Mouse (Mus musculus): Measurements from ENCODE around the gene Ubac2. TPM values are rescaled to one million over a fixed set of nuclear protein-coding genes. Genes with fewer than 3 reads are reported as not detected.

The Ubac2 gene
- total RNA-seq, 1 experiment = 41.5 TPM

DNA sequence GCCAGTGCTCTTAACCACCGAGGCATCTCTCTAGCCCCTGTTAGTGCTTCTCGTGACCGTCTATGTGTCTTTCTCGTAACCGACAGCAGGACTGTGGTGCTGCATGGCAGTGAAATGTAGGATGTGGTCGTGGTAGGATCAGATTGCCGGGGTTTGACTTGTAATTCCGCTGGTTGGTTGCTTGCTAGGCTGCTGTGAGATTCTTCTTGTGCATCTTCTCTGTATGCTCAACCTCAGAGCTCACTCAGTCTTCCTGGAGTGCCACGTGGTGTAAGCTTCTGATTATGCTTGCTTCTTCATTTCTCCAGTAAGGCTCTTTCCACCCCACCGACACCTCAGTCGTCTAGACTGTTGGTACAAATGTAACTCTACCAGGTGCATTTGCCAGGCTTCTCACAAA is 20.1 kb downstream of the Ubac2 start:
- Histone ChIP-seq H3K9me3 (ENCODE audit: control insufficient read depth, insufficient read depth, low read depth, low read length) (no peaks in the 10 kb centered on the region), H3K4me1 (ENCODE audit: control insufficient read depth in 2 of 2, insufficient read depth in 2 of 2, low read length in 2 of 2, poor library complexity in 1 of 2) (no peaks in the 10 kb centered on the region), H3K27ac (ENCODE audit: insufficient read depth, low read depth, low read length, poor library complexity, severe bottlenecking) (no peak overlapping the region), H3K36me3 (ENCODE audit: control insufficient read depth, insufficient read depth, low read length, poor library complexity, severe bottlenecking) (no peaks in the 10 kb centered on the region), H3K9ac (ENCODE audit: insufficient read depth, low read depth, low read length, poor library complexity, severe bottlenecking) (no peak overlapping the region), H3K4me3 (ENCODE audit: insufficient read depth in 1 of 2, low read depth in 1 of 2, low read length in 2 of 2, poor library complexity in 1 of 2, severe bottlenecking in 1 of 2) (no peak overlapping the region)
- in situ Hi-C loops (cut with MboI; ENCODE audit: low sequenced_read_pairs in 2 of 2, unreplicated experiment in 2 of 2) = no loop called here
- TF ChIP-seq CHD2 (IDR thresholded peaks at IDR 0.05; ENCODE audit: low read depth, low read length) = no peak
- TF ChIP-seq ZNF384 (IDR thresholded peaks at IDR 0.05; ENCODE audit: low read depth, low read length) = no peak
- TF ChIP-seq HCFC1 (IDR thresholded peaks at IDR 0.05; ENCODE audit: borderline replicate concordance, insufficient read depth, low read length) = no peak
- TF ChIP-seq MAFK (IDR thresholded peaks at IDR 0.05; ENCODE audit: insufficient read depth, low read depth, low read length) = no peak
- no peak for TF ChIP-seq ZC3H11A (IDR thresholded peaks at IDR 0.05; ENCODE audit: borderline replicate concordance, low read depth, low read length)
- no peak for DNase-seq (ENCODE audit: low read depth, low spot score)

DNA sequence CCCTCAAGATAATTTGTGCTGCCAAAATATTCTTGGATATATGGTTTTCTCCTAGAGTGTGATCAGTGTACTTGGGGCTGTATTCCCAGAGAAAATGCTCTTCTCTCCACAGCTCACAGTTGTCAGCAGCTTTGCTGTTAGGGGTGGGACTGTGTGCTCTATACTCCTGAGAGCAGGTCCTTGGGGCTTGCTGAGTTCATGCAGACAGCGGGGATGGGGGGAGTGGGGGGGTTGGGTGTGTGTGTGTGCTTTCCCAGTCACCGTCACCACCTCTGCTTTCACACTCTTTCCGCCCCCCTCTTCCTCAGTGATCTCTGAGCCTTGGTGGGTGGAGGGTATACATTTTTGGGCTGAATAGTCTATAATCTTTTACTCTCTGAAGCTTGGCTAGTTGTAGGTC is 20.7 kb downstream of the Ubac2 start:
- TF ChIP-seq ZNF384 (IDR thresholded peaks at IDR 0.05; ENCODE audit: low read depth, low read length) (no peak), CHD2 (IDR thresholded peaks at IDR 0.05; ENCODE audit: low read depth, low read length) (no peak), HCFC1 (IDR thresholded peaks at IDR 0.05; ENCODE audit: borderline replicate concordance, insufficient read depth, low read length) (no peak), ZC3H11A (IDR thresholded peaks at IDR 0.05; ENCODE audit: borderline replicate concordance, low read depth, low read length) (no peak), MAFK (IDR thresholded peaks at IDR 0.05; ENCODE audit: insufficient read depth, low read depth, low read length) (no peak)

DNA sequence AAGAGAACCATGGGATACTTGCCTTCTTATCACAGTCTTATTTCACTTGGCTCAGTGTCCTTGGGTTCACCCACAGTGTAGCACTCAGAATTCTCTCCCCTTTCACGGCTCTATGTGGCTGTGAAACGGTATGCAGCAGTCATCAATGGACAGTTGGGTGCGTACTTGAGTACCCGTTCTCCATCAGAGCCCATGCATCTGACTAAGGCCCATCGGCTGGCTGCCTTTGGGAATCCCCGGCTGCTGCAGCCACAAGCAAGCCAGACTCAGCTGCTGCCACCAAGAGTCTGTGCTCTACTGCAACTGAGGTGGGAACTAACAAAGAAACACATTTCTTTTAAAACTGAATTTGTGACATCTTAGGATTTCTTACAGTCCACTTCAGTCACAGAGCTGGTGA is 23.1 kb downstream of the Ubac2 start:
- DNase-seq (ENCODE audit: low read depth, low spot score) = no peak
- Histone ChIP-seq H3K9me3 (ENCODE audit: control insufficient read depth, insufficient read depth, low read depth, low read length) (no peaks in the 10 kb centered on the region), H3K4me3 (ENCODE audit: insufficient read depth in 1 of 2, low read depth in 1 of 2, low read length in 2 of 2, poor library complexity in 1 of 2, severe bottlenecking in 1 of 2) (no peak overlapping the region), H3K4me1 (ENCODE audit: control insufficient read depth in 2 of 2, insufficient read depth in 2 of 2, low read length in 2 of 2, poor library complexity in 1 of 2) (no peaks in the 10 kb centered on the region), H3K36me3 (ENCODE audit: control insufficient read depth, insufficient read depth, low read length, poor library complexity, severe bottlenecking) (no peaks in the 10 kb centered on the region), H3K27ac (ENCODE audit: insufficient read depth, low read depth, low read length, poor library complexity, severe bottlenecking) (no peak overlapping the region), H3K9ac (ENCODE audit: insufficient read depth, low read depth, low read length, poor library complexity, severe bottlenecking) (no peak overlapping the region)
- TF ChIP-seq ZC3H11A (IDR thresholded peaks at IDR 0.05; ENCODE audit: borderline replicate concordance, low read depth, low read length) (no peak), CHD2 (IDR thresholded peaks at IDR 0.05; ENCODE audit: low read depth, low read length) (no peak), ZNF384 (IDR thresholded peaks at IDR 0.05; ENCODE audit: low read depth, low read length) (no peak), MAFK (IDR thresholded peaks at IDR 0.05; ENCODE audit: insufficient read depth, low read depth, low read length) (no peak), HCFC1 (IDR thresholded peaks at IDR 0.05; ENCODE audit: borderline replicate concordance, insufficient read depth, low read length) (no peak)
- in situ Hi-C loops (cut with MboI; ENCODE audit: low sequenced_read_pairs in 2 of 2, unreplicated experiment in 2 of 2) = no loop called here

More for the DNA sequence above, 20.7 kb downstream of the Ubac2 start:
- in situ Hi-C loops (cut with MboI; ENCODE audit: low sequenced_read_pairs in 2 of 2, unreplicated experiment in 2 of 2) = no loop called here
- H3K36me3 ChIP-seq (ENCODE audit: control insufficient read depth, insufficient read depth, low read length, poor library complexity, severe bottlenecking) = no peaks in the 10 kb centered on the region
- no peaks in the 10 kb centered on the region for H3K9me3 ChIP-seq (ENCODE audit: control insufficient read depth, insufficient read depth, low read depth, low read length)
- H3K4me1 ChIP-seq (ENCODE audit: control insufficient read depth in 2 of 2, insufficient read depth in 2 of 2, low read length in 2 of 2, poor library complexity in 1 of 2) = no peaks in the 10 kb centered on the region
- no peak overlapping the region for H3K9ac ChIP-seq (ENCODE audit: insufficient read depth, low read depth, low read length, poor library complexity, severe bottlenecking)
- DNase-seq (ENCODE audit: low read depth, low spot score) = no peak
- H3K4me3 ChIP-seq (ENCODE audit: insufficient read depth in 1 of 2, low read depth in 1 of 2, low read length in 2 of 2, poor library complexity in 1 of 2, severe bottlenecking in 1 of 2) = no peak overlapping the region
- H3K27ac ChIP-seq (ENCODE audit: insufficient read depth, low read depth, low read length, poor library complexity, severe bottlenecking) = no peak overlapping the region

DNA sequence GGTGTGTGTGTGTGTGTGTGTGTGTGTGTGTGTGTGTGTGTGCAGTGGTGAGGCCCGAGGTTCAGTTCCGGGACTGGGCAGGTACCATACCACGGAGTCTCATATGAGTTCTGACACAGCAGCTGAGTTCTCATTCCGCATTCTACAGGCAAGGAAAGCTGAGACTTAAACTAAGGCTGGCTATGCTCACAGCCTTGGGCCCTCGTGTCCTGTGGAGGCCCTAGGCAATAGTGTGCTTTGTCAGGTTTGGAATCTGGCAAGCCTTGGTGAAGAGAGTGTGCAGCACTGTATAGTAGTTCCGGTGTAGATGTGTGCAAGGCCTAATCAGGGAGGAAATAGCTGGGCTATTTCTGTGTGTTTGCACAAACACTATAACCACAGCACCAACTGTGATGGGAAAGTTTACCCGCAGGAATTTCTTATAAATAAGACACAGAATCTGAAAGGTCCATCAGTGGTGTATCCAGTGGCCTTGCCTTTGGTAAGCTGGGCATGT is 25.0 kb downstream of the Ubac2 start:
- H3K9ac ChIP-seq (ENCODE audit: insufficient read depth, low read depth, low read length, poor library complexity, severe bottlenecking) = no peak overlapping the region
- TF ChIP-seq HCFC1 (IDR thresholded peaks at IDR 0.05; ENCODE audit: borderline replicate concordance, insufficient read depth, low read length) (no peak), CHD2 (IDR thresholded peaks at IDR 0.05; ENCODE audit: low read depth, low read length) (no peak), ZNF384 (IDR thresholded peaks at IDR 0.05; ENCODE audit: low read depth, low read length) (no peak), MAFK (IDR thresholded peaks at IDR 0.05; ENCODE audit: insufficient read depth, low read depth, low read length) (no peak)
- H3K4me1 ChIP-seq (ENCODE audit: control insufficient read depth in 2 of 2, insufficient read depth in 2 of 2, low read length in 2 of 2, poor library complexity in 1 of 2) = no peaks in the 10 kb centered on the region
- in situ Hi-C loops (cut with MboI; ENCODE audit: low sequenced_read_pairs in 2 of 2, unreplicated experiment in 2 of 2) = no loop called here
- no peak overlapping the region for H3K27ac ChIP-seq (ENCODE audit: insufficient read depth, low read depth, low read length, poor library complexity, severe bottlenecking)
- no peaks in the 10 kb centered on the region for H3K9me3 ChIP-seq (ENCODE audit: control insufficient read depth, insufficient read depth, low read depth, low read length)
- DNase-seq (ENCODE audit: low read depth, low spot score) = no peak
- H3K4me3 ChIP-seq (ENCODE audit: insufficient read depth in 1 of 2, low read depth in 1 of 2, low read length in 2 of 2, poor library complexity in 1 of 2, severe bottlenecking in 1 of 2) = no peak overlapping the region
- 0 out of 2 replicates have a peak, but pooled peaks cover 3% of the 10 kb centered on the region for H3K36me3 ChIP-seq (ENCODE audit: control insufficient read depth, insufficient read depth, low read length, poor library complexity, severe bottlenecking)

DNA sequence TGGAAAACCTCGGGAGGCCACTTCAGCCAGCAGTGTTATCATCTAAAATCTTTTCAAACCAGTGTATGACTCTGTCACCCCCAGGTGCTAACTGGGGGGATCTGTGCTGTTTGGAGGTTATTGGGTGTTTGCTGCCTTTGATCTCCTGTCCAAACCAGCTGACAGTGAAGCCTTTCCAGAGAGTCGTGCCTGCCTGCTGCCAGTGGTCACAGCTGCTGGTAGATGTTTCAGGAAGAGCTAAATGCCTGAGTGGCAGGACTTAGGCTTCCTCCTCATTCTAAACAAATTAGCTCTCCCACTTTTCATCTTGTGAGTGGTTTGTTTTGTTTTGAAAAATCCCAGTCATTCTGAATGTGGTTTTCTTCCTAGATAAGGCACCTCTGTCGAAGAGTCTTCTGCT is 26.3 kb downstream of the Ubac2 start:
- DNase-seq (ENCODE audit: low read depth, low spot score) = no peak
- Histone ChIP-seq H3K4me3 (ENCODE audit: insufficient read depth in 1 of 2, low read depth in 1 of 2, low read length in 2 of 2, poor library complexity in 1 of 2, severe bottlenecking in 1 of 2) (no peak overlapping the region), H3K27ac (ENCODE audit: insufficient read depth, low read depth, low read length, poor library complexity, severe bottlenecking) (no peak overlapping the region), H3K36me3 (ENCODE audit: control insufficient read depth, insufficient read depth, low read length, poor library complexity, severe bottlenecking) (0 out of 2 replicates have a peak, but pooled peaks cover 5% of the 10 kb centered on the region), H3K9me3 (ENCODE audit: control insufficient read depth, insufficient read depth, low read depth, low read length) (no peaks in the 10 kb centered on the region), H3K4me1 (ENCODE audit: control insufficient read depth in 2 of 2, insufficient read depth in 2 of 2, low read length in 2 of 2, poor library complexity in 1 of 2) (no peaks in the 10 kb centered on the region), H3K9ac (ENCODE audit: insufficient read depth, low read depth, low read length, poor library complexity, severe bottlenecking) (no peak overlapping the region)
- TF ChIP-seq ZNF384 (IDR thresholded peaks at IDR 0.05; ENCODE audit: low read depth, low read length) = no peak
- no peak for TF ChIP-seq CHD2 (IDR thresholded peaks at IDR 0.05; ENCODE audit: low read depth, low read length)
- no peak for TF ChIP-seq ZC3H11A (IDR thresholded peaks at IDR 0.05; ENCODE audit: borderline replicate concordance, low read depth, low read length)
- no peak for TF ChIP-seq MAFK (IDR thresholded peaks at IDR 0.05; ENCODE audit: insufficient read depth, low read depth, low read length)
- TF ChIP-seq HCFC1 (IDR thresholded peaks at IDR 0.05; ENCODE audit: borderline replicate concordance, insufficient read depth, low read length) = no peak
- in situ Hi-C loops (cut with MboI; ENCODE audit: low sequenced_read_pairs in 2 of 2, unreplicated experiment in 2 of 2) = no loop called here

All from ES-E14 (cell line).